Mouse (Mus musculus) cortical plate, adult 2 months (tissue): ENCODE results near the gene Gpr153.

ENCODE experiments used
- CTCF ChIP-seq: fragments of 200-500 bp; IDR thresholded peaks from 2 replicates; pipeline ENCODE4 v1.5.1; 2011; ENCODE audit warnings: mild to moderate bottlenecking, control low read depth, low read length; ENCODE audit not compliant: insufficient read depth; ENCODE audit errors: extremely low read depth
- POLR2A ChIP-seq: fragments of 200-500 bp; IDR thresholded peaks from 2 replicates; pipeline ENCODE4 v1.6.1; 2011; ENCODE audit warnings: mild to moderate bottlenecking, low read length, control low read depth; ENCODE audit not compliant: insufficient read depth; ENCODE audit errors: extremely low read depth

DNA sequence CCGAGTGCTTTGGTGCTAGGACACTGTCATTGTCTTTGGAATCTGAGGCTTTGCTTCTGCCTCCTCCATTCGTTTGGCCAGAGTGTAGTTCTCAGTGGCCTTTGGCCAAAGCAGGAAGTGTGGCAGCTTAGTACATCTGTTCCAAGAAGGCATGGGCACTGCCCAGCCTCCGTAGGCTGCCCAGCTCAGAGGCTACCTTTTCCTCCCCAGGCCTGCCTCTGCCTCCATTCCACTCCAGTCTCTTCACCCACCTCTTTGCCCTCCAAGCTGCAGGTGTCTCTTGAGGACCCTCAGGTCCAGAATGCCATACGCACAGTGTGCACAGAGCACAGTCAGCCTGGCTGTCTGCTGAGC, 9.9 kb upstream of the Gpr153 start:
- no peak for TF ChIP-seq CTCF
- TF ChIP-seq POLR2A, result no peak
